Mouse (Mus musculus): ENCODE measurements around the gene Zfp846.

DNA sequence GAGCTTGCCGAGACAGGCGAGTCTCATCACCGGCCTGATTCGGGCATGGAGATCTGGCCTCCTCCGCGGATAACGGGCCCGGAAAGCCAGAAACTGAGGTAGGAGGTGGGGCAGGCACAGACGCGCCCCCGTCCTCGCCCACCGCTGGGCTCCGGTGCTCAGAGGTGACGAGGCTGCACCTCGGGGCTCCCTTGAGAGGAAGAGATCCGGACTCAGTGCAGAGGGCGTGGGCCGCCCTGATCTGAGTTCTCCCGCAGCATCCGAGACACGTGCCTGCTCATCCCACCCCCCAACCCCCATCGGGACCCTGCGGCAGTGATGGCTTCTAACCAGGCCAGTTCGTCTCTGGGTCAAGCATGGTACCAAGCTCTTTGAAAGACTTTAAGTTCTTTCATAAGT lies 71.2 kb downstream of the Zfp846 start:
- no peak for TF ChIP-seq GATA1 (IDR thresholded peaks at IDR 0.05; ENCODE audit: borderline replicate concordance, low read length)
- TF ChIP-seq FLI1 (IDR thresholded peaks at IDR 0.05; ENCODE audit: low read length): no peak
